In genomic region chr7:16120262-16120600, GRCm38 (mm10) we compare ENCODE assay signal across 8 mouse cellular contexts. TPM values are rescaled to one million over a fixed set of nuclear protein-coding genes. Genes with fewer than 3 reads are reported as not detected.
DNase-seq lines count a peak whose midpoint lies in the region; ATAC-seq and TF ChIP-seq lines count a peak whose summit lies in the region.

No protein-coding gene starts in this region.

- peaks cover 2% of the 10 kb centered on the region for H3K4me1 ChIP-seq in heart, adult 2 months (ENCODE audit: control insufficient read depth, insufficient read depth, low read length)
- no peaks in the 10 kb centered on the region; the same call in 1 of the 2 replicates for H3K4me1 ChIP-seq in thymus, adult 2 months (replicated peaks; ENCODE audit: control insufficient read depth, insufficient read depth, low read length)
- H3K4me1 ChIP-seq in liver, embryonic 12.5 days = peaks cover 20% of the 10 kb centered on the region
- no peaks in the 10 kb centered on the region for H3K4me1 ChIP-seq in stomach, postnatal 0 days (replicated peaks; ENCODE audit: control insufficient read depth, insufficient read depth)

- H3K9ac ChIP-seq in heart, adult 2 months (ENCODE audit: low read depth, low read length) = peak overlapping the region; percentile 53
- H3K9ac ChIP-seq in liver, embryonic 12.5 days = no peak overlapping the region
- peak overlapping the region; percentile 47 for H3K9ac ChIP-seq in stomach, postnatal 0 days (ENCODE audit: low read length)

- H3K4me2 ChIP-seq in liver, embryonic 12.5 days = peak overlapping the region; percentile 73
- H3K4me2 ChIP-seq in stomach, postnatal 0 days (replicated peaks; ENCODE audit: low read depth) = peak overlapping the region; percentile 56

- intact Hi-C loops in heart, adult 2 months (cut with DNase I) = loop anchor here (1.0 kb wide), 1 partner anchor 19 kb away; no protein-coding TSS in a partner anchor

- no peak for TF ChIP-seq CTCF in heart, adult 2 months (IDR thresholded peaks at IDR 0.05)
- TF ChIP-seq CTCF in thymus, adult 2 months (IDR thresholded peaks at IDR 0.05; ENCODE audit: borderline replicate concordance, control insufficient read depth, extremely low read depth, insufficient read depth, low read length, poor library complexity) = no peak
- TF ChIP-seq CTCF in stomach, postnatal 0 days (IDR thresholded peaks at IDR 0.05; ENCODE audit: low read depth) = no peak

- peak overlapping the region; percentile 97 for H3K27ac ChIP-seq in heart, adult 2 months
- no peak overlapping the region for H3K27ac ChIP-seq in thymus, adult 2 months (ENCODE audit: control insufficient read depth, insufficient read depth, low read length)
- H3K27ac ChIP-seq in liver, embryonic 12.5 days = no peak overlapping the region
- H3K27ac ChIP-seq in stomach, postnatal 0 days (replicated peaks) = no peak overlapping the region

- peak overlapping the region; percentile 89 for H3K4me3 ChIP-seq in heart, adult 2 months
- H3K4me3 ChIP-seq in thymus, adult 2 months (ENCODE audit: control insufficient read depth, insufficient read depth, low read length) = peak overlapping the region; percentile 76
- peak overlapping the region; percentile 76 for H3K4me3 ChIP-seq in liver, embryonic 12.5 days
- peak overlapping the region; percentile 82 for H3K4me3 ChIP-seq in stomach, postnatal 0 days (ENCODE audit: low read depth, low read length)

- H3K27me3 ChIP-seq in heart, adult 2 months (ENCODE audit: control insufficient read depth, insufficient read depth, low read length) = no peaks in the 10 kb centered on the region
- H3K27me3 ChIP-seq in thymus, adult 2 months (ENCODE audit: control insufficient read depth, insufficient read depth, low read length) = no peaks in the 10 kb centered on the region; the same call in 1 of the 2 replicates
- no peaks in the 10 kb centered on the region for H3K27me3 ChIP-seq in liver, embryonic 12.5 days (replicated peaks)
- no peaks in the 10 kb centered on the region for H3K27me3 ChIP-seq in stomach, postnatal 0 days (ENCODE audit: control insufficient read depth, insufficient read depth, low read length)

- no peaks in the 10 kb centered on the region for H3K79me2 ChIP-seq in heart, adult 2 months (replicated peaks; ENCODE audit: control insufficient read depth, insufficient read depth, low read length)

- 32% methylated on average over 9 of the region's 9 CpGs for WGBS in heart, adult 2 months
- 62% methylated on average over 9 of the region's 9 CpGs for WGBS in thymus, adult 2 months
- 42% methylated on average over 9 of the region's 9 CpGs for WGBS in liver, embryonic 12.5 days (ENCODE audit: insufficient replicate concordance)
- WGBS in stomach, postnatal 0 days = 31% methylated on average over 9 of the region's 9 CpGs

- H3K9me3 ChIP-seq in liver, embryonic 12.5 days (replicated peaks) = no peaks in the 10 kb centered on the region
- no peaks in the 10 kb centered on the region for H3K9me3 ChIP-seq in stomach, postnatal 0 days (ENCODE audit: control insufficient read depth, low read length)

- no peak for DNase-seq in heart, adult 2 months
- no peak for DNase-seq in heart, adult 18-20 months
- no peak for DNase-seq in thymus, adult 2 months
- DNase-seq in thymus, postnatal 10 days (ENCODE audit: low spot score in 2 of 2) = no peak
- DNase-seq in stomach, postnatal 0 days (ENCODE audit: low spot score) = no peak
- DNase-seq in embryo, embryonic 10 days (ENCODE audit: low spot score) = no peak
- DNase-seq in layer of hippocampus, adult 11-12 months (ENCODE audit: low spot score) = no peak

- TF ChIP-seq POLR2A in heart, adult 2 months (IDR thresholded peaks at IDR 0.05; ENCODE audit: insufficient read depth, low read depth, low read length) = no peak
- no peak for TF ChIP-seq POLR2A in thymus, adult 2 months (IDR thresholded peaks at IDR 0.05; ENCODE audit: control insufficient read depth, extremely low read depth, insufficient read depth, low read length, poor library complexity)

- ATAC-seq in liver, embryonic 12.5 days = 0 out of 2 replicates have a peak, but pooled peaks have one; percentile 6
- ATAC-seq in stomach, postnatal 0 days (ENCODE audit: low FRiP score, low TSS enrichment) = peak; percentile 39; the same call in 1 of the 2 replicates

- H3K36me3 ChIP-seq in heart, adult 2 months (ENCODE audit: control insufficient read depth, insufficient read depth, low read length) = no peaks in the 10 kb centered on the region
- peaks cover under 1% of the 10 kb centered on the region; the same call in 1 of the 2 replicates for H3K36me3 ChIP-seq in thymus, adult 2 months (ENCODE audit: control insufficient read depth, insufficient read depth, low read length)
- H3K36me3 ChIP-seq in liver, embryonic 12.5 days = peaks cover 29% of the 10 kb centered on the region
- H3K36me3 ChIP-seq in stomach, postnatal 0 days (ENCODE audit: control insufficient read depth, insufficient read depth, low read length) = peaks cover 13% of the 10 kb centered on the region; the same call in 1 of the 2 replicates

- no peak for TF ChIP-seq EP300 in heart, adult 2 months (IDR thresholded peaks at IDR 0.05; ENCODE audit: insufficient read depth, low read depth, low read length)
- TF ChIP-seq EP300 in stomach, postnatal 0 days (optimal IDR thresholded peaks at IDR 0.05) = no peak

RNA-seq across cellular contexts. Expression of gene Kptn, which starts 0.5 kb away (rescaled TPM):
- 10 to 100 TPM; 17.8 to 20.6 TPM for total RNA-seq in heart, adult 2 months (2021)
- polyA plus RNA-seq in heart, adult 2 months (2012; rRNA removed) = 38.3 and 45.2 TPM in 2 replicates
- 10 to 100 TPM; 19.0 to 21.0 TPM for total RNA-seq in heart, adult 18-20 months (2021)
- 27.4 and 28.1 TPM in 2 replicates for polyA plus RNA-seq in thymus, adult 2 months (2012; rRNA removed)
- polyA plus RNA-seq in liver, embryonic 12.5 days (2016; fragmentation: Nextera tagmentation; extraction: Ambion mirVana) = 13.4 and 15.0 TPM in 2 replicates
- 11.8 and 13.1 TPM in 2 replicates for polyA plus RNA-seq in stomach, postnatal 0 days (2015; fragmentation: Nextera tagmentation; extraction: Ambion mirVana)

RNA-seq across cellular contexts. Expression of gene Slc8a2, which starts 9.4 kb away (rescaled TPM):
- under 1 TPM; 0.50 to 0.84 TPM for total RNA-seq in heart, adult 2 months (2021)
- polyA plus RNA-seq in heart, adult 2 months (2012; rRNA removed) = 0.61 and 0.96 TPM in 2 replicates
- total RNA-seq in heart, adult 18-20 months (2021) = under 1 TPM; 0.72 to 0.85 TPM
- polyA plus RNA-seq in thymus, adult 2 months (2012; rRNA removed) = 1.1 and 1.2 TPM in 2 replicates
- not detected in 2 replicates for polyA plus RNA-seq in liver, embryonic 12.5 days (2016; fragmentation: Nextera tagmentation; extraction: Ambion mirVana)
- polyA plus RNA-seq in stomach, postnatal 0 days (2015; fragmentation: Nextera tagmentation; extraction: Ambion mirVana) = 0.11 and 0.12 TPM in 2 replicates

RNA-seq across cellular contexts. Expression of gene Napa, which starts 22.0 kb away (rescaled TPM):
- 10 to 100 TPM; 74.0 to 95.3 TPM for total RNA-seq in heart, adult 2 months (2021)
- polyA plus RNA-seq in heart, adult 2 months (2012; rRNA removed) = 147 and 165 TPM in 2 replicates
- total RNA-seq in heart, adult 18-20 months (2021) = 10 to 100 TPM; 88.7 to 99.1 TPM
- polyA plus RNA-seq in thymus, adult 2 months (2012; rRNA removed) = 256 TPM in 2 replicates
- 163 and 165 TPM in 2 replicates for polyA plus RNA-seq in liver, embryonic 12.5 days (2016; fragmentation: Nextera tagmentation; extraction: Ambion mirVana)
- polyA plus RNA-seq in stomach, postnatal 0 days (2015; fragmentation: Nextera tagmentation; extraction: Ambion mirVana) = 136 and 152 TPM in 2 replicates

RNA-seq across cellular contexts. Expression of gene Meis3, which starts 54.7 kb away (rescaled TPM):
- 1 to 10 TPM; 4.3 to 4.6 TPM for total RNA-seq in heart, adult 2 months (2021)
- 7.4 and 8.7 TPM in 2 replicates for polyA plus RNA-seq in heart, adult 2 months (2012; rRNA removed)
- 1 to 10 TPM; 4.8 to 6.1 TPM for total RNA-seq in heart, adult 18-20 months (2021)
- 65.2 and 66.8 TPM in 2 replicates for polyA plus RNA-seq in thymus, adult 2 months (2012; rRNA removed)
- 4.4 and 5.7 TPM in 2 replicates for polyA plus RNA-seq in liver, embryonic 12.5 days (2016; fragmentation: Nextera tagmentation; extraction: Ambion mirVana)
- 10.9 and 11.8 TPM in 2 replicates for polyA plus RNA-seq in stomach, postnatal 0 days (2015; fragmentation: Nextera tagmentation; extraction: Ambion mirVana)

RNA-seq across cellular contexts. Expression of gene Zfp541, which starts 58.6 kb away (rescaled TPM):
- not detected for total RNA-seq in heart, adult 2 months (2021)
- polyA plus RNA-seq in heart, adult 2 months (2012; rRNA removed) = 0.02 and 0.03 TPM in 2 replicates
- not detected for total RNA-seq in heart, adult 18-20 months (2021)
- polyA plus RNA-seq in thymus, adult 2 months (2012; rRNA removed) = 0.04 and 0.11 TPM in 2 replicates
- not detected in 2 replicates for polyA plus RNA-seq in liver, embryonic 12.5 days (2016; fragmentation: Nextera tagmentation; extraction: Ambion mirVana)
- polyA plus RNA-seq in stomach, postnatal 0 days (2015; fragmentation: Nextera tagmentation; extraction: Ambion mirVana) = 0.05 TPM in 2 replicates
